Mouse (Mus musculus) lung, adult 2 months (tissue): ENCODE data around the gene Gopc. TPM values are rescaled to one million over a fixed set of nuclear protein-coding genes. Genes with fewer than 3 reads are reported as not detected.

Experiments used
- DNase-seq: peaks from one replicate; pipeline ENCODE4 v3.0.0; 2022
- H3K4me1 ChIP-seq: fragments of 200-500 bp; 2 replicates; pipeline ENCODE4 v1.6.1; 2011; ENCODE audit warnings: low read length; ENCODE audit not compliant: control insufficient read depth, insufficient read depth
- H3K4me3 ChIP-seq: fragments of 200-500 bp; replicated peaks from 2 replicates; pipeline ENCODE3; 2011; ENCODE audit warnings: low read depth, mild to moderate bottlenecking, control low read depth, low read length; ENCODE audit errors: extremely low read depth
- CTCF ChIP-seq: fragments of 200-500 bp; IDR thresholded peaks from 2 replicates; pipeline ENCODE4 v1.5.1; 2011; ENCODE audit warnings: mild to moderate bottlenecking, low read length, control low read depth; ENCODE audit not compliant: insufficient read depth
- POLR2A ChIP-seq: fragments of 200-500 bp; IDR thresholded peaks from 2 replicates; pipeline ENCODE4 v1.6.1; 2011; ENCODE audit warnings: low read depth, mild to moderate bottlenecking, control low read depth, low read length, borderline replicate concordance; ENCODE audit errors: extremely low read depth
- WGBS: fragments of 180-500 bp; shearing (Covaris S2); methylation state at CpG from one replicate; pipeline ENCODE4 v1.1.7; 2018; 5-methylcytosine and 5-hydroxymethylcytosine counted together
- polyA plus RNA-seq: library from polyadenylated mRNA; depleted of rRNA; stranded (reverse); fragments of >200 nt; gene quantifications from 2 replicates; pipeline ENCODE4 v1.2.3, GENCODE M21; 2012

The Gopc gene
- polyA plus RNA-seq, 1 experiment: 6.4 TPM

GRCm38 (mm10) chr10:52389438-52389837, 7.5 kb upstream of the Gopc start:
- WGBS: 56% methylated on average over 3 of the region's 3 CpGs
- TF ChIP-seq POLR2A: no peak
- TF ChIP-seq CTCF: no peak
- no peaks in the 10 kb centered on the region for H3K4me1 ChIP-seq
- H3K4me3 ChIP-seq: no peak overlapping the region
- DNase-seq: no peak

GRCm38 (mm10) chr10:52388922-52389430, 7.1 kb upstream of the Gopc start, which contains the start of gene Nepn:
Gene Nepn, plus strand, starts transcription at chr10:52388972.
- TF ChIP-seq CTCF (no peak), POLR2A (no peak)
- H3K4me3 ChIP-seq: no peak within 1 kb of the TSS
- DNase-seq: no peak
- WGBS: 70% methylated on average over 5 of the region's 5 CpGs
- no peaks in the 10 kb centered on the region for H3K4me1 ChIP-seq

GRCm38 (mm10) chr10:52387192-52387591, 5.3 kb upstream of the Gopc start:
- 55% methylated on average over 4 of the region's 4 CpGs for WGBS
- TF ChIP-seq CTCF (no peak), POLR2A (no peak)

GRCm38 (mm10) chr10:52384823-52385610, 3.1 kb upstream of the Gopc start:
- no peak for TF ChIP-seq POLR2A
- TF ChIP-seq CTCF: peak; percentile 72
- 51% methylated on average over 8 of the region's 8 CpGs for WGBS
- Histone ChIP-seq H3K4me1 (peaks cover 8% of the 10 kb centered on the region), H3K4me3 (no peak overlapping the region)
- peak; percentile 42 for DNase-seq

More at GRCm38 (mm10) chr10:52387192-52387591, 5.3 kb upstream of the Gopc start:
- Histone ChIP-seq H3K4me1 (peaks cover 6% of the 10 kb centered on the region), H3K4me3 (no peak overlapping the region)
- DNase-seq: no peak

GRCm38 (mm10) chr10:52383522-52383921, 1.6 kb upstream of the Gopc start:
- no peak overlapping the region for H3K4me3 ChIP-seq
- DNase-seq: no peak
- 82% methylated on average over 1 of the region's 1 CpGs for WGBS
- H3K4me1 ChIP-seq: peaks cover 8% of the 10 kb centered on the region
- TF ChIP-seq CTCF: no peak
- no peak for TF ChIP-seq POLR2A

GRCm38 (mm10) chr10:52383022-52383421, 1.1 kb upstream of the Gopc start:
- no peak for TF ChIP-seq CTCF
- TF ChIP-seq POLR2A: no peak
- DNase-seq: no peak
- H3K4me3 ChIP-seq: peak overlapping the region; percentile 98
- WGBS: 52% methylated on average over 6 of the region's 6 CpGs
- peaks cover 8% of the 10 kb centered on the region for H3K4me1 ChIP-seq

- no peak for DNase-seq
- Histone ChIP-seq H3K4me3 (peak overlapping the region; percentile 90), H3K4me1 (peaks cover 8% of the 10 kb centered on the region)
- WGBS: under 1% methylated on average over 19 of the region's 19 CpGs
- TF ChIP-seq CTCF (no peak), POLR2A (no peak)
Observed at GRCm38 (mm10) chr10:52381321-52381801, 563 bp downstream of the Gopc start.

- Histone ChIP-seq H3K4me1 (peaks cover 6% of the 10 kb centered on the region), H3K4me3 (no peak overlapping the region)
- no peak for DNase-seq
- 86% methylated on average over 2 of the region's 2 CpGs for WGBS
- TF ChIP-seq CTCF (no peak), POLR2A (no peak)
Observed at GRCm38 (mm10) chr10:52377813-52378212, 4.1 kb downstream of the Gopc start.

- no peak for DNase-seq
- no peak overlapping the region for H3K4me3 ChIP-seq
- peaks cover 4% of the 10 kb centered on the region for H3K4me1 ChIP-seq
- TF ChIP-seq CTCF (no peak), POLR2A (no peak)
- WGBS: 80% methylated on average over 2 of the region's 2 CpGs
Observed at GRCm38 (mm10) chr10:52376422-52376821, 5.5 kb downstream of the Gopc start.

GRCm38 (mm10) chr10:52374651-52375050, 7.3 kb downstream of the Gopc start:
- TF ChIP-seq CTCF (no peak), POLR2A (no peak)
- no peak for DNase-seq
- Histone ChIP-seq H3K4me3 (no peak overlapping the region), H3K4me1 (peaks cover 2% of the 10 kb centered on the region; the same call in 1 of the 2 replicates)
